Mouse (Mus musculus): ENCODE data around the gene St6galnac3. TPM values are rescaled to one million over a fixed set of nuclear protein-coding genes. Genes with fewer than 3 reads are reported as not detected.
"Not testable (repeated sequence)": the region's sequence is repeated elsewhere in the genome, so short reads cannot be mapped to it uniquely, and the experiment has no call there.

St6galnac3 gene
- polyA plus RNA-seq, 1 experiment from 2014 or later, result 8.5 TPM

- Histone ChIP-seq H3K4me1 (replicated peaks; ENCODE audit: control insufficient read depth, insufficient read depth, low read length) (no peaks in the 10 kb centered on the region), H3K27ac (ENCODE audit: low read depth, low read length) (no peak overlapping the region), H3K4me3 (ENCODE audit: low read depth, low read length) (no peak overlapping the region), H3K36me3 (ENCODE audit: control insufficient read depth, insufficient read depth) (no peaks in the 10 kb centered on the region), H3K9ac (ENCODE audit: low read depth, low read length) (no peak overlapping the region), H3K4me2 (replicated peaks; ENCODE audit: low read depth) (no peak overlapping the region), H3K27me3 (replicated peaks; ENCODE audit: control insufficient read depth, insufficient read depth, low read length) (no peaks in the 10 kb centered on the region), H3K9me3 (ENCODE audit: control insufficient read depth) (no peaks in the 10 kb centered on the region)
- WGBS, result 64% methylated on average over 6 of the region's 6 CpGs
- no peak for TF ChIP-seq CTCF (IDR thresholded peaks at IDR 0.05; ENCODE audit: low read depth)
- no peak for ATAC-seq
These were observed 325.4 kb downstream of the St6galnac3 start for GRCm38 (mm10) chr3:153399574-153399973.

GRCm38 (mm10) chr3:153397726-153398125 lies 327.2 kb downstream of the St6galnac3 start:
- no peak overlapping the region for H3K4me3 ChIP-seq (ENCODE audit: low read depth, low read length)
- no peak overlapping the region for H3K27ac ChIP-seq (ENCODE audit: low read depth, low read length)
- H3K27me3 ChIP-seq (replicated peaks; ENCODE audit: control insufficient read depth, insufficient read depth, low read length), result no peaks in the 10 kb centered on the region
- no peak for TF ChIP-seq CTCF (IDR thresholded peaks at IDR 0.05; ENCODE audit: low read depth)
- no peak overlapping the region for H3K4me2 ChIP-seq (replicated peaks; ENCODE audit: low read depth)
- no peaks in the 10 kb centered on the region for H3K4me1 ChIP-seq (replicated peaks; ENCODE audit: control insufficient read depth, insufficient read depth, low read length)
- no peak for ATAC-seq
- WGBS, result 91% methylated on average over 9 of the region's 9 CpGs
- 0 out of 2 replicates have a peak, but pooled peaks cover 3% of the 10 kb centered on the region for H3K9me3 ChIP-seq (ENCODE audit: control insufficient read depth)
- H3K36me3 ChIP-seq (ENCODE audit: control insufficient read depth, insufficient read depth), result no peaks in the 10 kb centered on the region
- H3K9ac ChIP-seq (ENCODE audit: low read depth, low read length), result no peak overlapping the region

- no peak overlapping the region for H3K27ac ChIP-seq (ENCODE audit: low read depth, low read length)
- WGBS, result 55% methylated on average over 12 of the region's 12 CpGs
These were observed 328.5 kb downstream of the St6galnac3 start for GRCm38 (mm10) chr3:153396375-153397068.

GRCm38 (mm10) chr3:153395351-153395750 lies 329.6 kb downstream of the St6galnac3 start:
- H3K4me3 ChIP-seq (ENCODE audit: low read depth, low read length), result no peak overlapping the region
- no peaks in the 10 kb centered on the region for H3K27me3 ChIP-seq (replicated peaks; ENCODE audit: control insufficient read depth, insufficient read depth, low read length)
- no peak for ATAC-seq
- 89% methylated on average over 5 of the region's 5 CpGs for WGBS
- no peak overlapping the region for H3K4me2 ChIP-seq (replicated peaks; ENCODE audit: low read depth)
- TF ChIP-seq CTCF (IDR thresholded peaks at IDR 0.05; ENCODE audit: low read depth), result no peak
- no peak overlapping the region for H3K27ac ChIP-seq (ENCODE audit: low read depth, low read length)
- no peaks in the 10 kb centered on the region for H3K4me1 ChIP-seq (replicated peaks; ENCODE audit: control insufficient read depth, insufficient read depth, low read length)
- 0 out of 2 replicates have a peak, but pooled peaks cover 3% of the 10 kb centered on the region for H3K9me3 ChIP-seq (ENCODE audit: control insufficient read depth)
- no peak overlapping the region for H3K9ac ChIP-seq (ENCODE audit: low read depth, low read length)
- H3K36me3 ChIP-seq (ENCODE audit: control insufficient read depth, insufficient read depth), result no peaks in the 10 kb centered on the region

More at GRCm38 (mm10) chr3:153396375-153397068, 328.5 kb downstream of the St6galnac3 start:
- ATAC-seq, result no peak
- no peak overlapping the region for H3K4me3 ChIP-seq (ENCODE audit: low read depth, low read length)
- H3K27me3 ChIP-seq (replicated peaks; ENCODE audit: control insufficient read depth, insufficient read depth, low read length), result no peaks in the 10 kb centered on the region
- no peak for TF ChIP-seq CTCF (IDR thresholded peaks at IDR 0.05; ENCODE audit: low read depth)
- no peak overlapping the region for H3K9ac ChIP-seq (ENCODE audit: low read depth, low read length)
- H3K4me2 ChIP-seq (replicated peaks; ENCODE audit: low read depth), result no peak overlapping the region
- H3K9me3 ChIP-seq (ENCODE audit: control insufficient read depth), result 0 out of 2 replicates have a peak, but pooled peaks cover 3% of the 10 kb centered on the region
- no peaks in the 10 kb centered on the region for H3K36me3 ChIP-seq (ENCODE audit: control insufficient read depth, insufficient read depth)
- no peaks in the 10 kb centered on the region for H3K4me1 ChIP-seq (replicated peaks; ENCODE audit: control insufficient read depth, insufficient read depth, low read length)

GRCm38 (mm10) chr3:153394751-153395150 lies 330.2 kb downstream of the St6galnac3 start:
- no peak for ATAC-seq
- 88% methylated on average over 4 of the region's 4 CpGs for WGBS
- Histone ChIP-seq H3K4me2 (replicated peaks; ENCODE audit: low read depth) (no peak overlapping the region), H3K4me3 (ENCODE audit: low read depth, low read length) (no peak overlapping the region), H3K9me3 (ENCODE audit: control insufficient read depth) (0 out of 2 replicates have a peak, but pooled peaks cover 3% of the 10 kb centered on the region), H3K27ac (ENCODE audit: low read depth, low read length) (no peak overlapping the region), H3K4me1 (replicated peaks; ENCODE audit: control insufficient read depth, insufficient read depth, low read length) (no peaks in the 10 kb centered on the region), H3K36me3 (ENCODE audit: control insufficient read depth, insufficient read depth) (no peaks in the 10 kb centered on the region), H3K9ac (ENCODE audit: low read depth, low read length) (no peak overlapping the region), H3K27me3 (replicated peaks; ENCODE audit: control insufficient read depth, insufficient read depth, low read length) (no peaks in the 10 kb centered on the region)
- TF ChIP-seq CTCF (IDR thresholded peaks at IDR 0.05; ENCODE audit: low read depth), result no peak

- Histone ChIP-seq H3K27me3 (replicated peaks; ENCODE audit: control insufficient read depth, insufficient read depth, low read length) (no peaks in the 10 kb centered on the region), H3K36me3 (ENCODE audit: control insufficient read depth, insufficient read depth) (no peaks in the 10 kb centered on the region), H3K27ac (ENCODE audit: low read depth, low read length) (no peak overlapping the region), H3K4me2 (replicated peaks; ENCODE audit: low read depth) (no peak overlapping the region), H3K4me1 (replicated peaks; ENCODE audit: control insufficient read depth, insufficient read depth, low read length) (no peaks in the 10 kb centered on the region), H3K9me3 (ENCODE audit: control insufficient read depth) (0 out of 2 replicates have a peak, but pooled peaks cover 3% of the 10 kb centered on the region), H3K9ac (ENCODE audit: low read depth, low read length) (no peak overlapping the region), H3K4me3 (ENCODE audit: low read depth, low read length) (no peak overlapping the region)
- no peak for ATAC-seq
- 81% methylated on average over 9 of the region's 9 CpGs for WGBS
- TF ChIP-seq CTCF (IDR thresholded peaks at IDR 0.05; ENCODE audit: low read depth), result no peak
These were observed 330.8 kb downstream of the St6galnac3 start for GRCm38 (mm10) chr3:153394224-153394623.

- not testable (repeated sequence) for H3K27ac ChIP-seq (ENCODE audit: low read depth, low read length); H3K4me2 ChIP-seq (replicated peaks; ENCODE audit: low read depth); H3K4me3 ChIP-seq (ENCODE audit: low read depth, low read length); H3K9me3 ChIP-seq (ENCODE audit: control insufficient read depth); H3K27me3 ChIP-seq (replicated peaks; ENCODE audit: control insufficient read depth, insufficient read depth, low read length); H3K4me1 ChIP-seq (replicated peaks; ENCODE audit: control insufficient read depth, insufficient read depth, low read length); ATAC-seq; H3K9ac ChIP-seq (ENCODE audit: low read depth, low read length); H3K36me3 ChIP-seq (ENCODE audit: control insufficient read depth, insufficient read depth)
- WGBS, result 91% methylated on average over 1 of the region's 1 CpGs
These were observed 333.5 kb downstream of the St6galnac3 start for GRCm38 (mm10) chr3:153391451-153391850.

- H3K27ac ChIP-seq (ENCODE audit: low read depth, low read length); H3K4me3 ChIP-seq (ENCODE audit: low read depth, low read length); H3K4me1 ChIP-seq (replicated peaks; ENCODE audit: control insufficient read depth, insufficient read depth, low read length); ATAC-seq; H3K27me3 ChIP-seq (replicated peaks; ENCODE audit: control insufficient read depth, insufficient read depth, low read length); H3K9ac ChIP-seq (ENCODE audit: low read depth, low read length); H3K9me3 ChIP-seq (ENCODE audit: control insufficient read depth); H3K4me2 ChIP-seq (replicated peaks; ENCODE audit: low read depth); H3K36me3 ChIP-seq (ENCODE audit: control insufficient read depth, insufficient read depth): not testable (repeated sequence)
- WGBS, result 80% methylated on average over 5 of the region's 5 CpGs
These were observed 340.3 kb downstream of the St6galnac3 start for GRCm38 (mm10) chr3:153384651-153385050.

Measured in intestine, postnatal 0 days (tissue).